Mouse (Mus musculus) C2C12 (cell line): ENCODE results near the gene Tcerg1l.

ENCODE experiments used
- CTCF ChIP-seq: IDR thresholded peaks from one replicate; pipeline ENCODE4 v1.5.1; 2011; ENCODE audit not compliant: control insufficient read depth, insufficient read depth, insufficient read length
- USF1 ChIP-seq: IDR thresholded peaks from one replicate; pipeline ENCODE4 v1.6.1; 2011; ENCODE audit warnings: low read depth, mild to moderate bottlenecking, control low read depth, moderate library complexity

DNA sequence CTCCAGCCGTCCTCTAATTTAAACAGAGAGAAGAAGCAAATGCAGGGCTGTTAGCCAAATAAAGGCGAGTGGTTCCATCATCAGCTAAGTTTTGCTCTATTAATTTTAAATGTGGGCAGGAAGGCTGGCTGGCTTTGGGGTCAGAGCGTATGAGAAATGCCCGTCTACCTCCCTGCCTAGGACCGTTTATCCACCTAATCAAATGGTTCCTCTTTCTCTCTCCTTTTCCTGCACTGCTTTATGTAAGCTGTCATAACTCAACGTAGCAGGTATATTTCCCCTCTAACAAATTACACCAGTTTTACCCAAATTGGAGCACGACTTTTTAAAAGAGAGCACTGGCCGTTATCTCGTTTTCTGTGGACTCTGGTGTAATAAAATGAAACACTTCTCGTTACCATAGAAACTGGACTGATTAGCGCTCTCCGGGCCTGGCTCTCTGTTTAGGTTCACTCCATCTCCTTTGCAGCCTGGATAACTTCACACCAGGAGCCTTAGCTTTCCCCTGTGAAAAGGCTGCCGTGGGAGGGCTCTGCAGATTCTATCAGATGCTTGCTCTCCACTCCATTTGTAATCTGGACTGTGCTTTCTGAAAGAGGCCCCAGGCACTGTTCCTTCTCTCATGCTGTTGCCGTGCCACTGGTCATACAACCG lies 182.2 kb downstream of the Tcerg1l start:
- TF ChIP-seq USF1: no peak
- no peak for TF ChIP-seq CTCF
